Mouse (Mus musculus) bone marrow, adult 2 months (tissue): ENCODE results near the gene Nhsl1.

Experiments used
- CTCF ChIP-seq: fragments of 200-500 bp; IDR thresholded peaks from 2 replicates; pipeline ENCODE4 v1.5.1; 2011; ENCODE audit warnings: low read length, control low read depth; ENCODE audit not compliant: control insufficient read depth, insufficient read depth
- POLR2A ChIP-seq: fragments of 200-500 bp; IDR thresholded peaks from 2 replicates; pipeline ENCODE4 v1.6.1; 2011; ENCODE audit warnings: low read depth, mild to moderate bottlenecking, control low read depth, low read length, borderline replicate concordance; ENCODE audit not compliant: control insufficient read depth

DNA sequence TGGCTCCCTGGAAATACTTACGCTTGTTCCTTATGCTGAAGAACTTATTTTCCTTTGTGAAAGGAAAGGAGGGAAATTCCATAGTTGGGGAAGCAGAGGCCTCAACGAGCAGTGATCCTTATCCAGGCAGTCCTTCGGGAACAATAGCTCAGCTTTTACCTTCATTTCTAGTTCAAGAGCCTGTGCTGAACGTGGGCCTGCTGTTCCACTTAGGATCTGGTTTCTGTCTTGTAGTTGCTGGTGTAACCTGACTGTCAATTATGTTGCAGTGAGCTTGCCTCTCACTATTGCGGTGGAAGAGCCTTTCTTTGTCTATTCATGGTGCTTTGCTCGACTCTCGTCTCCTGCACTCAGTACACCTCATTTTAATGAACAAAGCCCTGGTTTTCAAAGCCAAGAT is 175.5 kb downstream of the Nhsl1 start:
- TF ChIP-seq CTCF (no peak), POLR2A (no peak)
